Mouse (Mus musculus) 3T3-L1 (cell line): ENCODE data around the gene Tesmin.

ENCODE experiments used
- DNase-seq: peaks from one replicate; pipeline ENCODE4 v3.0.0-alpha.2; 2015; ENCODE audit warnings: low read depth, low spot score

Tesmin gene

GRCm38 (mm10) chr19:3441092-3441491 is 52.4 kb downstream of the Tesmin start:
- no peak for DNase-seq

- no peak for DNase-seq
These were observed 58.7 kb downstream of the Tesmin start for GRCm38 (mm10) chr19:3447348-3447747.

- DNase-seq: peak; percentile 20
These were observed 60.6 kb downstream of the Tesmin start for GRCm38 (mm10) chr19:3449248-3449647.

- DNase-seq: no peak
These were observed 62.1 kb downstream of the Tesmin start for GRCm38 (mm10) chr19:3450714-3451113.

GRCm38 (mm10) chr19:3451170-3451569 is 62.5 kb downstream of the Tesmin start:
- peak; percentile 84 for DNase-seq

GRCm38 (mm10) chr19:3451649-3452048 is 63.0 kb downstream of the Tesmin start:
- no peak for DNase-seq
